Mouse (Mus musculus): Measurements from ENCODE around the gene Krtap16-1. TPM values are rescaled to one million over a fixed set of nuclear protein-coding genes. Genes with fewer than 3 reads are reported as not detected.

Gene Krtap16-1
- polyA plus RNA-seq, 1 experiment from 2014 or later = not detected

DNA sequence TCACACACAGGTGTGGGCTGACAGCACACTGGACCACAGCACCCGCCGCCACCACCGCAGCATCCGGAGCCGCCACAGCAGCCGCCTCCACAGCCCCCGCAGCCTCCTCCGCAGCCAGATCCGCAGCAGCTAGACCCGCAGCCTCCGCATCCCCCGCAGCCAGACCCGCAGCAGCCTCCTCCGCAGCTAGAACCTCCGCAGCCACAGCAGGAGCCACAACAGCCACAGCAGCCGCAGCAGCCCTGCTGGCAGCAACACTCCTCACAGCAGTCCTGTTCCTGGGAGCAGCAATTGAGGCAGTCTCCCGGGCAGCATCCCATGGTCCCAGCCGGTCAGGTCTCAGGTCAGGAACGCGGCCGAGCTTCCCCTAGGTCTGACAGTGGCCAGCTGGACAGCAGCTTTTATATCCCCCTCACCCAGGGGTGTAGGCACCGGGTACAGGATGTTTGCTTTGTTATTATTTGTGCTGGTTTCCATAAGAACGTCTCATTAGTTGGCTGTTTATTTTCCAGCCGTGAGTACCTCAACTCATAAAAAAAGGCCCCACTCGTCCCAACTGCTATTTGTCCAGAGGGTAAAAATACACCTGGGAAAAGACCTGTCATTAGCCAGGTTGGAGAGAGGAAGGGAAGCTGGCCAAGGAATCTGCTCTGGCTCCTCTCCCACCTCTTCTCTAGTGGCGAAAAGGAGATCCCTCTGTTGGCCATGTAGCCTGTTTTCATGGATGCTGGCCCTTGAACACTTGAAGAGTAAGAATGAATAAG, 7.4 kb upstream of the Krtap16-1 start, which contains the start of gene Krtap17-1:
Gene Krtap17-1 (minus strand): TSS at position 375 of the 764 bp plus-strand sequence.
- H3K4me1 ChIP-seq = peaks cover 7% of the 10 kb centered on the region; the same call in 1 of the 2 replicates
- H3K27ac ChIP-seq = no peak within 1 kb of the TSS
- peak within 1 kb of the TSS; percentile 41 for H3K4me2 ChIP-seq
- H3K36me3 ChIP-seq = no peaks in the 10 kb centered on the region
- H3K9me3 ChIP-seq (replicated peaks) = no peaks in the 10 kb centered on the region
- ATAC-seq (replicated peaks; ENCODE audit: low FRiP score) = no peak
- peaks cover 21% of the 10 kb centered on the region for H3K27me3 ChIP-seq
- no peak within 1 kb of the TSS for H3K9ac ChIP-seq
- H3K4me3 ChIP-seq (replicated peaks) = 0 out of 2 replicates have a peak within 1 kb of the TSS, but pooled peaks have one; percentile 7
- WGBS = 11% methylated on average over 26 of the region's 26 CpGs

DNA sequence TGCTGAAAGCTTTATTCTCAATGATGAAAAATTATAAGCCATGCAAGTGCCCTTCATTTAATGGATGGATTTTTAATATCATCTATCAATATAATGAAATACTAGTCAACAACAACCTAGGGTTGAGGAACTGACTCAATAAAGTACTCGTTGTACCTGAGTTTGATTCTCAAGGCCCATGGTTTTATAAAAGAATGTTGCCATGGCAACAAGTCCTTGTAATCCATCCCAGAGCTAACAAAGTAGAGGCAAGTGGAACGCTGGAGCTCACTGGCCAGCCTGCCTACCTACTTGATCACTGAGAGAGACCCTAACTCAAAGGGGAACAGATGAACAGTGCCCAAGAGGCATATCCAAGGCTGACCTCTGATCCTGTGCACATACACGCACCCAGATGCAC, 4.2 kb upstream of the Krtap16-1 start:
- no peak for ATAC-seq (replicated peaks; ENCODE audit: low FRiP score)
- 87% methylated on average over 3 of the region's 3 CpGs for WGBS
- Histone ChIP-seq H3K27me3 (peaks cover 21% of the 10 kb centered on the region), H3K4me3 (replicated peaks) (no peak overlapping the region), H3K4me1 (peaks cover 7% of the 10 kb centered on the region; the same call in 1 of the 2 replicates), H3K27ac (no peak overlapping the region), H3K4me2 (no peak overlapping the region), H3K9me3 (replicated peaks) (no peaks in the 10 kb centered on the region), H3K36me3 (no peaks in the 10 kb centered on the region), H3K9ac (no peak overlapping the region)

DNA sequence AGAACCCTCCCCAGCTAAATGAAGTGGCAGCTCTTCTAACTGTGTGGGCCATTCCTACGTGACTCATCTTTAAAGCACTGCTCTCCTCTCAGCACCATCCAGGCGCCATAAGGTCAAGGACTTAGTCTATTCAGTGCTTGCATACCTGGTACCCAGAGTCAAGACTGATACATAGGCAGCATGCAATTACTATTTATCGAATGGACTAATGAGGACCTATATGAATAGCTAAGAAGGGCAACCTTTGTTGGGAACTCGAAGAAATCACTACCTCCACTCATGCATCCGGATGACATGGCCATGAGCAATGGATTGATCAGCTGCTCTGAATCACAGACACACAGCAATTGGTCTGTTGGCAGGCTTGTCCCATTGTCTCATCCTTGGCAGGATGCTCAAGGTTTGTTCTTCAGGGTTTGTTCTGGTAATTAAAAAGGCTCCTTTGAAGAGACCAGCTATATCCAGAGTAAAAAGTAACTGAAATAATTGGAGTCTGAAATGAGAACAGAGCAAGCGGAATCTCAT, 3.5 kb upstream of the Krtap16-1 start:
- no peak for ATAC-seq (replicated peaks; ENCODE audit: low FRiP score)
- 83% methylated on average over 6 of the region's 6 CpGs for WGBS
- H3K4me3 ChIP-seq (replicated peaks) = no peak overlapping the region
- H3K9me3 ChIP-seq (replicated peaks) = no peaks in the 10 kb centered on the region
- H3K9ac ChIP-seq = no peak overlapping the region
- peaks cover 22% of the 10 kb centered on the region for H3K27me3 ChIP-seq
- H3K27ac ChIP-seq = no peak overlapping the region
- H3K4me1 ChIP-seq = peaks cover 7% of the 10 kb centered on the region; the same call in 1 of the 2 replicates
- no peak overlapping the region for H3K4me2 ChIP-seq
- no peaks in the 10 kb centered on the region for H3K36me3 ChIP-seq

DNA sequence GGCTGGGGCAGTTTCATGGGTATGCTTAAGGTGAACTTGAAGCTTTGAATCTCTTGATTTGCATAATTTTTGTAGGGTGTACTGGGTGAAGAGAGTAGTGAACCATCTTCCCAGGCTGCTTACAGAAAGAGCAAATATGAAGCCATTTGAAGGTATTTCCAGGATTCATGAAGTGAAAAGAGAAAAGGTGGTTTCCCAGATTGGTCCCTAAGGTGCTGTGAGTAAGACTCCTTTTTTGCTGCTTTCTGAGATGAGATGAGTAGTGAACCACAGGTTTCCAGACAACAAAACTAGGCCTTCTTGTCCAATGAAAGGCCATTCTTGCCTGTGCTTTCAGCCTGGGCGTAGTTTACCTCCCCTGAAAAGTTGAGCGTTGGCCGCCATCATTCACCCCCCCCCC, 2.1 kb upstream of the Krtap16-1 start:
- no peaks in the 10 kb centered on the region for H3K36me3 ChIP-seq
- H3K4me3 ChIP-seq (replicated peaks) = no peak overlapping the region
- 88% methylated on average over 3 of the region's 3 CpGs for WGBS
- no peaks in the 10 kb centered on the region for H3K9me3 ChIP-seq (replicated peaks)
- peaks cover 15% of the 10 kb centered on the region for H3K27me3 ChIP-seq
- no peak overlapping the region for H3K27ac ChIP-seq
- no peak for ATAC-seq (replicated peaks; ENCODE audit: low FRiP score)
- H3K9ac ChIP-seq = no peak overlapping the region
- H3K4me1 ChIP-seq = peaks cover 3% of the 10 kb centered on the region; the same call in 1 of the 2 replicates
- H3K4me2 ChIP-seq = no peak overlapping the region

DNA sequence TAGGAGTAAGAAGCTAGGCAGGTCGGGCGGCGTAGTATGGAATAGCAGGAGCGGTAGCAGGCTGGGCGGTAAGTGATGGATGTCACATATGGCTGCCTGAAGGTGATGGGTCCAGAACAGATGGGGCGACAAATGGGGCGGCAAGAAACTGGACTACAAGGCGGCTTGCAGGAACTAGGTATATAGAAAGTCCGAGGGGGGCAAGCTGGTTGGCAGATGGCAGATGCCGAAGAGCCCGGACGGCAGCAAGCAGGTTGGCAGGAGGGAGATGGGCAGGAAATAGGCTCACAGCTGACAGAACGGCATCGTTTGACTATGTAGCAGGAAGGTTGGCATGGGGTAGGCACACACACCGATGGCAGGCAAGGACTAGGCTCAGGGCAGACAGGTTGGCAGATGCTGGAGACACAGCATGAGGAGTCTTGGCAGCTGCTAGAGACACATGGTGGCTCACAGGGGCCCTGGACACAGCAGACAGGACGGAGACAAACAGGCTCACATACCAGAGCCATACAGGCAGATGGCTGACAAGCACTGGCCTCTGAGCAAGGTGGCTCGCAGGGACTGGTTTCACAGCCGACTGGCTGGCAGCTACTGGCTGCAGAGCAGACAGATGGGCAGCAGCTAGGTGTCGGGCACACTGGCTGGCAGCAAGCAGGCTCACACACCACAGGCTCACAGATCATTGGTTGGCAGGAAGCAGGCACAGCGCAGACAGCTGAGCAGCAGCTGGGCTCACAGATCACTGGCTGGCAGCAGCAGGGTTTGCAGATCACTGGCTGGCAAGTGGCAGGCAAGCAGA, 905 bp downstream of the Krtap16-1 start:
- Histone ChIP-seq H3K36me3 (no peaks in the 10 kb centered on the region), H3K27me3 (0 out of 2 replicates have a peak, but pooled peaks cover 5% of the 10 kb centered on the region), H3K9ac (no peak overlapping the region), H3K9me3 (replicated peaks) (no peaks in the 10 kb centered on the region), H3K4me1 (no peaks in the 10 kb centered on the region), H3K4me3 (replicated peaks) (no peak overlapping the region), H3K27ac (no peak overlapping the region), H3K4me2 (no peak overlapping the region)
- 74% methylated on average over 20 of the region's 20 CpGs for WGBS
- ATAC-seq (replicated peaks; ENCODE audit: low FRiP score) = no peak

DNA sequence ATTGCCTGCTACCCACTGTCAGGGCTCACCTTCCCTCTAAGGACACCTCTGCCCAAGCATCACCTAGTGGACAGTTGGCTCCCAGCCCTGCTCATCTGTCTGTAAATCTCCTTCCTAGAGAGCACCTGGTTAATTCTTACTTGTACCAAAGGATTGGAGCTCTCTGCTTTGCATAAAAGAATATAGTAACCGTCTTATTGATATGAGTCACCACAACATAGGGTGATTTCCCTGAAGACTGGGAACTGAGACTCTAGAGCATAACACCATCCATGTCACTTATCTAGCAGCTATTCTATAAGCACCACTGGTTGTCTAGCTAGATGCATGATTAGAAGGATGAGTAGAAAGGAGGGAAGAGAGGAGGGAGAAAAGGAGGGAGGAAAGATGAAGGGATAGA, 3.0 kb downstream of the Krtap16-1 start:
- no peaks in the 10 kb centered on the region for H3K36me3 ChIP-seq
- H3K4me1 ChIP-seq = no peaks in the 10 kb centered on the region
- no peak overlapping the region for H3K4me2 ChIP-seq
- no peaks in the 10 kb centered on the region for H3K9me3 ChIP-seq (replicated peaks)
- 86% methylated on average over 1 of the region's 1 CpGs for WGBS
- H3K27me3 ChIP-seq = 0 out of 2 replicates have a peak, but pooled peaks cover 5% of the 10 kb centered on the region
- H3K4me3 ChIP-seq (replicated peaks) = no peak overlapping the region
- no peak for ATAC-seq (replicated peaks; ENCODE audit: low FRiP score)
- no peak overlapping the region for H3K27ac ChIP-seq
- H3K9ac ChIP-seq = no peak overlapping the region

DNA sequence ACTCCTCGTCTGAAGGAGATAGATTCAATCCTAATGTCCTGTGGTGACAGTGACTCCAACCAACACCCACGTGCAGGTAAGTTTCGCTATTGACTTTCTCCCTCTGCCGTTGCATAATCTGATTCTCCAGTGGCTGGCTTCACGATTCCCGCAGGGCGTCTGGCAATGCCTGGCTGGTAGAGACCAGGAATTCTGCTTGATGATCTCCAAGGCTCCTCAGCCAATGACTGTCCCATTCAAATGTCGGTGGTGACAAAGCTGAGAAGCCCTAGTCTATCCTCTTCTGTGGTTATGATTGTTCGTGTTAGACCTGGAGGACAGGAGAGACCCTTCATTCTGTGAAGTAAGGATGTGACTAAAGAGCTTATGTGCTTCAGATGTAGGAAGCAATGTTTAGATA, 3.7 kb downstream of the Krtap16-1 start:
- no peak for ATAC-seq (replicated peaks; ENCODE audit: low FRiP score)
- Histone ChIP-seq H3K9ac (no peak overlapping the region), H3K27me3 (0 out of 2 replicates have a peak, but pooled peaks cover 5% of the 10 kb centered on the region), H3K4me1 (no peaks in the 10 kb centered on the region), H3K36me3 (no peaks in the 10 kb centered on the region), H3K4me2 (no peak overlapping the region), H3K27ac (no peak overlapping the region), H3K4me3 (replicated peaks) (no peak overlapping the region), H3K9me3 (replicated peaks) (no peaks in the 10 kb centered on the region)
- 85% methylated on average over 9 of the region's 9 CpGs for WGBS

DNA sequence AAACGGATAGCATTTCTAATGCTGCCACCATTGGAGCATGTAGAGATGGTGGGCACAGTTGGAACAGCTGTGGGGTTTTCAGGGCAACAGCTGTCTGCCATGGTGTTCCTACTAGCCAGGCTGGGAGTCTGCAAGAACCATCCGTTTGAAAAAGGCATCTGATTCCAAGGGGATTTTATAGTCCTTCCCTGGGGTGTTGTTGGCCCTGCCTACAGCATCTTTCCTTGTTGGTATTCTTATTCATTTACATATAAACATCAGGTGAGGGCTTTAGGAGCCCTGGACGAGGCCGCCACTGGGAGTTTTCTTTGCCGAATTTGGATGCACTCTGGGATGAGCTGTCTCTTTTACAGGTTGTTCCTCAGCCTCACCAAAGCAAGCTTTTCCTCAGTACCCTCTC, 7.4 kb downstream of the Krtap16-1 start, which contains the start of gene Krtap29-1:
Gene Krtap29-1 (minus strand): TSS at position 101 of the 400 bp plus-strand sequence.
- H3K27me3 ChIP-seq = no peaks in the 10 kb centered on the region
- H3K4me2 ChIP-seq = no peak within 1 kb of the TSS
- H3K4me1 ChIP-seq = no peaks in the 10 kb centered on the region
- H3K9ac ChIP-seq = no peak within 1 kb of the TSS
- no peak within 1 kb of the TSS for H3K27ac ChIP-seq
- WGBS = 66% methylated on average over 5 of the region's 5 CpGs
- H3K36me3 ChIP-seq = no peaks in the 10 kb centered on the region
- no peak within 1 kb of the TSS for H3K4me3 ChIP-seq (replicated peaks)
- no peaks in the 10 kb centered on the region for H3K9me3 ChIP-seq (replicated peaks)
- no peak for ATAC-seq (replicated peaks; ENCODE audit: low FRiP score)

DNA sequence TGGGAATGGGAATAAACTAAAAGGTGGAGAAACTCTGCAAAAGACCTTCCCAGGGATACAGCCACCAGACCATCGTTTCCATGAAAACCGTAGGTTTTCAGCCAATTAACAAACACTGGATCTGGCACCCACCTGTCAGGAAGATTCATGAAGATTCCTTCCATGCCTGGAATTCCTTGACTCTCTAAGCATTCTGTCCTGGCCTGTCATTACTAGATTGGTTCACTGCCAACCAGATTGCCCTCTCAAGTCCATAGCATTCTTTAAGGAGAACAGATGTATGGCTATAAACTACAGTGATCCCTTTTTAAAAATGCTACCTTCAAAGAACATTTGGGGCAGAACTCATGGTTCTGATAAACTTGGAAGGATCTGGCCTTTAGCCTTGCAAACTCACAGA, 20.4 kb downstream of the Krtap16-1 start:
- WGBS = 50% methylated on average over 2 of the region's 2 CpGs

DNA sequence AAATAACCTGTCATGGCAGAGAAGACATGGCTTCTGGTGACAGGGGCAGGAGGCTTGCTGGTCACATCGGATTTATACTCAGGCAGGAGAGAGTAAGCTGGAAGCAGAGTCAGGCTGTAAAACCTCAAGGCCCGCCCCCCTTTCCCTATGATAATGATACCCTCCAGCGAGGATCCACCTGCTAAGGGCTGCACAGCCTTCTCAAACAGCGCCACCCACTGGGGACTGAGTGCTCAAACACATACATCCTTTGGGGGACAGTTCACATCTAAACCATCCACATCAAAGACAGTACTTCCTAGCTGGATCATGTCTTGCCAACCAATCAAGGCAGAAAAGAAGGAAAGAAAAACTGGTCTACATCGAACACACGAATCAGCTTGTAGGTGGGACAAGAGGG, 22.2 kb downstream of the Krtap16-1 start:
- no peak for ATAC-seq (replicated peaks; ENCODE audit: low FRiP score)
- 33% methylated on average over 6 of the region's 6 CpGs for WGBS

More for the DNA sequence above, 20.4 kb downstream of the Krtap16-1 start:
- H3K9me3 ChIP-seq (replicated peaks) = no peaks in the 10 kb centered on the region
- no peaks in the 10 kb centered on the region for H3K27me3 ChIP-seq
- H3K27ac ChIP-seq = no peak overlapping the region
- no peaks in the 10 kb centered on the region for H3K36me3 ChIP-seq
- ATAC-seq (replicated peaks; ENCODE audit: low FRiP score) = no peak
- no peak overlapping the region for H3K9ac ChIP-seq
- no peaks in the 10 kb centered on the region for H3K4me1 ChIP-seq
- H3K4me2 ChIP-seq = no peak overlapping the region
- H3K4me3 ChIP-seq (replicated peaks) = no peak overlapping the region

DNA sequence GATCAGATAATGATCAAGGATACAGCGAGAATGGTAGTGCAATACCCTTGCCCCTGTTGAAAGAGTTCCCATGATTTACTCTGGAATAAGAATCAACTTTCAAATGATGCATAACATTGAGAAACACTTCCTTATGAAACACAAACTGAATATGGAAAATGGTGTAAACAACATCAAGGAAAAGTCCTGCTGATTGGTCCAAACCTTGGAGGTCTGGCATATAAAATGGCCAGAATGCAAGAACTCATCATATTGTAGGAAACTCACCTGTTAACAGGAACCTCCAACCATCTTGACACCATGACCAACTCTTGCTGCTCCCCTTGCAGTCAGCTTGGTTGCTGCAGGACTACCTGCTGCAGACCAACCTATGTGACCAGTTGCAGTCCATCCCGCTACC, 38.2 kb downstream of the Krtap16-1 start, which contains the start of gene Krtap9-5:
Gene Krtap9-5 (plus strand): TSS at position 301 of the 400 bp plus-strand sequence.
- no peaks in the 10 kb centered on the region for H3K36me3 ChIP-seq
- no peak within 1 kb of the TSS for H3K9ac ChIP-seq
- no peak within 1 kb of the TSS for H3K4me2 ChIP-seq
- no peaks in the 10 kb centered on the region for H3K27me3 ChIP-seq
- H3K4me3 ChIP-seq (replicated peaks) = no peak within 1 kb of the TSS
- H3K27ac ChIP-seq = no peak within 1 kb of the TSS
- no peaks in the 10 kb centered on the region for H3K9me3 ChIP-seq (replicated peaks)
- H3K4me1 ChIP-seq = no peaks in the 10 kb centered on the region
- 89% methylated on average over 2 of the region's 2 CpGs for WGBS
- no peak for ATAC-seq (replicated peaks; ENCODE audit: low FRiP score)

More for the DNA sequence above, 22.2 kb downstream of the Krtap16-1 start:
- Histone ChIP-seq H3K27ac (no peak overlapping the region), H3K4me3 (replicated peaks) (no peak overlapping the region), H3K9ac (no peak overlapping the region), H3K36me3 (no peaks in the 10 kb centered on the region), H3K9me3 (replicated peaks) (no peaks in the 10 kb centered on the region), H3K27me3 (no peaks in the 10 kb centered on the region), H3K4me1 (no peaks in the 10 kb centered on the region), H3K4me2 (no peak overlapping the region)
